Mouse (Mus musculus) left cerebral cortex, adult 11 months (tissue): ENCODE results near the gene Lrrc23.
"Not testable (repeated sequence)": the region's sequence is repeated elsewhere in the genome, so short reads cannot be mapped to it uniquely, and the experiment has no call there.

Experiments used
- DNase-seq: peaks from one replicate; pipeline ENCODE4 v3.0.0; 2022; ENCODE audit warnings: low spot score

Gene Lrrc23

DNA sequence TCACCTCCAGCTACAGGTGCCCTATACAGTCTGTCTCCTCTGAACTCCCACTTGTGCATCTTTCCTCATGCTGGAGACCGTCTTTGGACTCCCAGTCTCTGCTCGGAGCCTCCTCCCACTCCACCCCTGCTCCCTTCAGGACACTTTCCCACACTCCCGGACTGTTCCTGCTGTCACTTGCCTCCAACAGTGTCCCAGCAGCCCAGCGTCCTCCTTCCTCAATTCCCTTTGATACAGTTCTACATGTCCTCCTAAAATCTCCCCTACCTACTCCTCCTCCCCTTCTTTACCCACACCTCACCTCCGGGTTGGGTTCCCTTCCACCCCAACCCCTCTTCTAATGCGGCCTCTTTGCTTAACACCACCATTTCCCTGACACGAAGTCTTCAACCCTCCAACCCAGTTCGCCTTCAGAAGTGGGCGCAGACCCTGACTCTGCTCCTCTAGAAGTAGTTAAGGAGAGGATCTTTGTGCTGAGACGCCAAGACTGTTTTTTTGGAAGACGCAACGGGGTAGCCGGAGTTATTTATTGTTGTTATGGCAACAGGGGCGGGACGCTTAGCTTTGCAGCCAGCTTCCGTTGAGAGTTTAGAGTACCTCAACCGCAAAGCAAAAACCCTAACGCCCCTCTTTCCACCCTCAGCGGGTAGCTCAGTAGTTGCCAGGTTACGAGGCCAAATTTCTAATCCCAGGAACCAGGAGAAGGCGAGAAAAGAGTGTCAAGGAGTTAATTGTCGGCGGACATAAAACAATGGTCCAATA, at the start of gene Lrrc23:
Gene Lrrc23 (minus strand): TSS at position 506 of the 762 bp plus-strand sequence.
- DNase-seq, result no peak

DNA sequence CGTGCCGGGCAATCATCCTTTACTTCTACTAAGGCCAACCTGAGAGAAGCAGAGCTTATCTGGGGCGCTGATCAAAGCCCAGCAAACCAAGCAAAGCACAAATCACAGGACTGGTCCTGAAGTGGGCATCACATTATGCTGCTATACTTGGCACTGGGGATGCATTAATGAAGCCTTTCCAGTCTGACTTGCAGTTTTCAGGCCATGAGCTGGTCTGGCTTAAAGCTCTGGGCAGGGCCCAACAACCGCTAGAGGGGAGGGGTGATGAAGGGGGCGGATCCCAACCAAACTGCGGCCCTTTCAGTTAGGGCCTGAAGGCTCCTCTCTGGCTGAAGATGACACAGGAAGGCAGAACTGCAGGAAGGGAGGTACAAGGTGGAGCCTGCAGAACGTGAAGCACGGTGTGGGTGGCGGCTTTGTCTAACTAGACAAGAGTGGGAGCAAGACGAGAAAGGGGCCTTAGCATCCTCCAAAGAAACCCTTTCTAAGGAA, 48.6 kb upstream of the Lrrc23 start:
- DNase-seq, result no peak

DNA sequence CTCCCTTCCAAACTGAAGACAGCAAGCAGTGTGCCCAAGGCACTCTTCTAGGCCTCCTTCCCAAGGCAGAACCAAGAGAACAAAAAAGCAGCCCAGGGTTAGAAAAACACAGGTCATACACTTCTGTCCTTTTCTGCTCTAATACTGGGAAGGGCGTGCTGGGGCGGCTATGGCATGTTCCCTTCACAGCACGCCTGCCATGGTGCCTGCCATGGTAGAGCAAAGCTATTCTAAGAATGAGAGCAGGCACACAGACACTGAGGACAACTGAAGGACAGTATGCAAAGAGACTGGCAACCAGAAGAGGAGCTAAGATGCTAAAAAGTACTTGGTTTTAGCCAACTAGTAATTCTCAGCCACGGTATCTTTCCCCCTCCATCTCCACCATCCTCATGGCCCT, 42.5 kb upstream of the Lrrc23 start:
- no peak for DNase-seq

DNA sequence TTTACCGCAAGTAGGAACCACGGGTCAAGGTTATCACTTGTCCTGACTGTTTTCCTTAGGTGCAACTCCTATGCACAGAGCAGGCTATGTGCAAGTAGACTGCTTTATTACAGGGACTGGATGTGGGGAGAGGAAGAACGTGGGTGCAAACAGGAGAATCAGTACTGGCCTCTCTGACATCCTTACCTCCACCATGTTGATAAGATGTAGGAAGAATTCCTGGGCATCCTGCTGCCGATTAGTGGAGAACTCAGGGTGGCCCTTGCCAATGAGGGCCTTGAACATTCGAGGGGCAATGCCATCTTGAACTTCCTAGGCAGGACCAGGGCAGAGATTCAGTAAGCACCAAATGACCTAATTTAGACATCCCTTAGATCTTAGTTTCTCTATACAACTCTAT, 41.4 kb upstream of the Lrrc23 start:
- no peak for DNase-seq

DNA sequence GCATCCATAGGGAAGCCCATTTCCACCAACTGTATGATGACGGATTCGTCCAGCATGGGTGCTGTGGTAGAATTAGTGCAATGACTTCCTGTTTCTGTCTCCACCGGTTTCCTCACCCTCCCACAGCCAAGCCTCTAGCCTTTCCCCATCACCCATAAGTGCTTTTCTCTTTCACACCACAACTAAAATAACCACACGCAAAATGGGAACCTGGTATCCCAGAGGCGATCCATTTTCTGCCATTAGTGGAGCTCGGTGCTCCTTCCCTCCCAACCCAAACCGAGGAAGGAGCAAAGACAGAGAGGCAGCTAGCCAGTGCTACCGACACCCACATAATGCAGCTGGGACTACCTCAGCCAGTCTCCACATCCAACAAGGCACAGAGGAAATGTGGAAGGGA, 38.4 kb upstream of the Lrrc23 start:
- no peak for DNase-seq

DNA sequence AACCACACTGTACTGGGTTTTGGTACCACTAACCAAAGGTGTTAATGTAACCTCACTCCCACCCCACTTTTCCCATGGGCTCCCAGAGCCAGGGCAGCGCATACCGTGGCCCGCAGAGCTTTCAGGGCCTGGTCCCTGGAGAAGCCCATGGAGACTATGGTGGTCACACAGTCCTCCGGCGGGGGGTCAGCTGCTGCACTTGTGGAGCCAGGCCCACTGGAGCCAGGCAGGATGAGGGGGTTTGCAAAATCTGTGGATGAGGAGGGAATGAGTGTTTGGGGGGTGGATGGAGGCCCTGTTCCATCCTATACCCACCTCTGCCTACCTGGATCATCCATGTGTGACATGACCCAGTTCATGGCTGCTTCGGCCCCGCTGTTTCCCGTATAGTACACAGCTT, 38.0 kb upstream of the Lrrc23 start:
- no peak for DNase-seq

DNA sequence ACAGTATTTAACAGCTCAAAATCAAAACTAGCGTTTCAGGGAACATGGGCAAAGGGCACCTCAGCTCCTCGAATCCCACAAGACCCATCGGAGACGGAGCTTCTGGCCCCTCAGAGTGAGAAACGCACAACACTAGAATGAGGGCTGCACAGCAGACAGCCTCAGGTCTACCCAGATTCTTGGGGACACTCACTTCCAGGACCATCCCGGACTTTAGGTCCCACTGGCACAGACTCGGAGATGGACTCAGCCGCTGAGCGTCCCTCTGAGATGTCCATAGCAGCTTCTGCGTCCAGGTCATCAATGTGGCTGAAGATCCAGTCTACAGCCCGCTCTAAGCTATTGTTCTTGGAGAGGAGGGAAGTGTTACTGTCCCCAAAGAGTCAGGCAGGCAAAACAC, 37.6 kb upstream of the Lrrc23 start:
- DNase-seq, result no peak

DNA sequence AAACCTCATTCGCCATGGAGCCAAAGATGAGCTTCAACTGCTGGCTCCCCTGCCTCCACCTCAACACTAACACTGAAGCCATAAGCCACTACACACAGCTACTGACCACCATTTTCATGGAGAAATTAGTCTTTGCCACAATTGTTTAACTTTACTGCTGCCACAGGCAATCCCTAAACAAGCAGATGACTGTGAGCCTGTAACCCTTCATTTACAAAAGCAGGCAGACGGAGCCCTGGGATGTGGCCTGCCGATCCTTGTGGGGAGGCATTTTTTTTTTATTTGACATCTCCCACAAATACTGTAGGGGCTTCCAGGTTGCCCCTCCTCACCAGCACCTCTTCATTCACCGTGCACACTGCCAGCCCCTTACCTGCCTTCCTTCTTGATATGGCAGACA, 37.1 kb upstream of the Lrrc23 start:
- DNase-seq, result no peak

DNA sequence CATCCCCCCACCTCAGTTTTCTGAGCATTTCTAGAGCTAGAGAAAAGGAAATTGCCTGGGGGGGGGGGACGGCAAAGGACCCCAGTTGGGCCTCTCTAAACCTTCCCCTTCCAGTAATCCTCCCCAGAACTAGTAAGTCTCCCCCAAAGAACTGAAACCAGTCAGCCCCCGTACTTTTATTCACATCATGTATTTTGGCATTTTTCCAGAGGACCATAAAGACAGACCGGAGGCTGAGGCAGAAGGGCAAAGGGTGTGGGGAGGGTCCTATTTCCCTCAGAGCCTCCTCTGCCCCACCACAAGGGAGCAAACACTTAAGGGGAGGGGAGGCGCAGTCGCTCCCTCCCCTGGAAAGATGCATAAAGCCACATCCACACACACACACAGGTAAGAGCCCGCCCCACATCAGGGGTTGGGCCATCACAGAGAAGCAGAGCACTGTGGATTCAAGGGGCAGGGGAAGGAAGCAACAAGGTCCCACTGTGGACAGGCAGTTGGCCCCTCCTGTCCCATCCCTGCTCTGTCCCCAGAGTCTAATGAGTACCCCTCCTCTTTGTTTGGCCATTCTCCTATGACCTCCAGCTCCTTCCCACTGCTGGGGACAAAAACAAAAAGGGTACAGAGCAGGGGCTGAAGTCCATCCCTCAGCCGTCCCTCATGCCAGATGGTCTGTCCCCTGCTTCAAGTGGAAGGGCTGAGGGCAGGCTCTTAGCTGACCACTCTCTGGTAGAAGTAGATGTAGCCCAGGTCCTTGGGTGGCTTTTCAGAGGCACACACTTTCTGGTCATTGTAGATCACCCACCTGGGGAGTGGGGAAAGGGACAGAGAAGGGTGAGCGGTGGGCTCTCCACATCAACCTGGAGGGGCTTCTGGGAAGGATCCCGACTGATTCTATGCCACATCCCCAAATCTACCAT, 35.6 kb upstream of the Lrrc23 start:
- no peak for DNase-seq

DNA sequence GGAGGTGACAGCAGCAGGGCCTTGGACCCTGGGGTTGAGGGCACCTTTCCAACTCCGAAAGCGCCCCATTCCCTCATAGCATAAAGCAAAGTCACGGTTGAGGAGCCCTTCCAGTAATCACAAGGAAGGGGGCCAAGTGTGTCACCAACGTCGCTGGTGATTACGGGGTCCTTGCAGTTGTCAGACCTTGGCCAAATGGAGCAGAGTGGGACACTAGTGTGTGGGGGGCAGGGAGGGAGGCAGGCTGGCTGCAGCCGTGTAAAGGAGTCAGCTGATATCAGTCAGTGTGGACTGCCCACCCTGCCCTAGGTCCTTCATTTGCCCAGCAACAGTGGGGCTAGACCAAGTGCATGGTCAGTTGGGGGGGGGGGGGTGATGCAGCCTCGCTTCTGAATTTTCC, 34.9 kb upstream of the Lrrc23 start:
- DNase-seq, result no peak

DNA sequence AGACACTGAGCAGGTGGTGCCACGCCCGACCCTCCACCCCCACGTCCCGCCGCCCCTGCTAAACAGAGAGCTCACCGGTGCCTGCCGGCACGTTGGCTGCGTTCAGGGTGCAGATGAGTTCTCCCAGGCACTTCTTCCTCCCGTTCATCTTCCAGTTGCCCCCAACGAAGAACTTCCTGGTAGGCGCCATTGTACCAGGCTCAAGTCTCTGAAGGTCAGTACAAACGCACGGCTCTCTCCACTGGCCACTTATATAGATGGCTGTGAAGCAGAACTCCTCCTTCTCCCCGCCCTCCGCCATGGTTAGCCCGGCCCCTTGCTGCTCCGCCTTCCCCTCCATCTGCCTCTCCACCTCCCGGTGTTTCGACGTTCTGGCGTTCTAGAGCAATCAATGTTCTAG, 34.4 kb upstream of the Lrrc23 start, which contains the start of gene Tpi1:
Gene Tpi1 (minus strand): TSS at position 364 of the 400 bp plus-strand sequence.
- DNase-seq, result peak; percentile 83

DNA sequence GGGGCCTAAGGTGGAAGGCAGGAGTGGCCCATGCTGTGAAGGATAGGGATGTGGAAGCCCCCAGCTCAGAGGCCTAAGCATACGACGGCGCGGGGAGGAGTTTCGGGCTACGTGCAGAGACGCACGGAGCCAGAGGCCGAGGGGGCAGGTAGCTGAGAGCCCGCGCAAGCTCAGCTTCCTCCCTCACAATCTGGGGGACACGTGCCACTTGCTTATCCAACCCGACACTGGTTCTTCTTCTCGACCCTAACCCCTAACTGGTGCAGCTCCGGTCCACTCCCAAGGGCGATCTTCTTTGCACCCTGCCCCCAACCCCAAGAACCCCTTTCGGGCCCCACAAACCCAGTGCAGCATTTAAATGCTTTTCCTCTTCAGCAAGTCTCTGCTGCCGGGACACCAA, 34.0 kb upstream of the Lrrc23 start:
- DNase-seq, result no peak

DNA sequence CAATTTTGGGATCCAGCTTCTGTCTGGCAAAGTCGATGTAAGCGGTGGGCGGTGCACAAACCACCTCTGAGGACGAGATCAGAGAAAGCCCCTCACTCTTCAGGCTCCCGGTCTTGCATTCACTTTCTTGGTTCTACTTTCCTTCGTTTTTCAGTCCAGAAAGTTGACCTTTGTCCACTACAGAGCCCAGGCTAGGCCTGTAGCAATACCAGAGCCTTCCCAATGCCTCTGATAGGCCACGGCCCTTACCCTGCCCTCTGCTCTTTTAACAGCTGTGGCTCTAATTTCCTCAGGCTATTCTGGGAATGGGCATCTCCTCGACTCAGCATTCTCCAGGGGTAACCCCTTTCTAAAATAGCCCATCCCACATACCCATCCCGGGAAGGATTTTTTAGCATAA, 33.3 kb upstream of the Lrrc23 start:
- no peak for DNase-seq

DNA sequence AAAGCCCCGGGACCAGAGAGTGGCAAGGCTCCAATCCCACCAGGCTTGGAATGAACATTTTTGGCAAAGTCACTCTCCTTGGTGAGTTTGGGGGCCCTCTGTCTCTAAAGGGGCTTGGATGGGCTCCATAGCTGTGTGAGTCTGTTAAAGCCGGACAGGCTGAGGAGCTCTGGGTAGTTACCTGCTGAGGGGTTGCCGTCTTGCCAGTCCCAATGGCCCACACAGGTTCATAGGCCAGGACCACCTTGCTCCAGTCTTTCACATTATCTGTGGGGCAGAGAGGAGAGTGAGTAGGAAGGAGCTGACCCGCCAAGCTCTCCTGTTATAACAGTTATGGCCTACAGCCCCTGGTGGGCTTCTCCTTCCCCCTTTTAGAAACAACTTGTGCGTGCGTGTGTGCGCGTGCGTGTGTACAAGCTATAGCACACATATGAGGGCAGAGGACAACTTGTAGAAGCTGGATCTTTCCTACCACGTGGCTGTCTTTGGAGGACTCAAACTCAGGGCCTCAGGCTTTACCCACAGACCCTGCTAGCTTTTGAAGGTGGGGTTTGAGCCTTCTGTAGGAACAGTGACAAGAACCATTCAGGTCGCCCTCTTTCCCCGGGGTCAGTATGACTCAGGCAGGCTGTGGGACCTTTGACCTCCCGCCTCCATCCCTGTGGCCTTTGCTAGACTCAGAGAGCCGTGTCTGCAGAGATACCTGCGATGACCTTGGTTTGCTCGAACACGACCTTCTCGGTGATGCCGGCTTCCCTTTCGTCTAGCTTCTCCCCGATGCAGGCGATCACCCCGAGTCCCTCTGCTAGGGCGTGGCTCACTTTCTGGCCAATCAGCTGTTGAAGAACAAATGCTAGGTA, 32.4 kb upstream of the Lrrc23 start:
- no peak for DNase-seq

DNA sequence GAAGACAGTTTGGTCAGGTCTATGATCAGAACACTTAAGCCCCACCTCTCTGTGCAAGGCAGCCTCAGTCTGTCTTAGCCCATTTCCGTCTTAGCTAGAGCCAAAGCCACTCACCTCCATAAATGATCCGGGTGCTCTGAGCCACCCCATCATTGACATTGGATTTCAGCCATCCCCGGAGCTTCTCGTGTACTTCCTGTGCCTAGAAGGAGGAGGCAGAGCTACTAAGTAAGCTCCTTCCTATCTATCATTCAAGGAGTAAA, 31.8 kb upstream of the Lrrc23 start:
- DNase-seq, result no peak

DNA sequence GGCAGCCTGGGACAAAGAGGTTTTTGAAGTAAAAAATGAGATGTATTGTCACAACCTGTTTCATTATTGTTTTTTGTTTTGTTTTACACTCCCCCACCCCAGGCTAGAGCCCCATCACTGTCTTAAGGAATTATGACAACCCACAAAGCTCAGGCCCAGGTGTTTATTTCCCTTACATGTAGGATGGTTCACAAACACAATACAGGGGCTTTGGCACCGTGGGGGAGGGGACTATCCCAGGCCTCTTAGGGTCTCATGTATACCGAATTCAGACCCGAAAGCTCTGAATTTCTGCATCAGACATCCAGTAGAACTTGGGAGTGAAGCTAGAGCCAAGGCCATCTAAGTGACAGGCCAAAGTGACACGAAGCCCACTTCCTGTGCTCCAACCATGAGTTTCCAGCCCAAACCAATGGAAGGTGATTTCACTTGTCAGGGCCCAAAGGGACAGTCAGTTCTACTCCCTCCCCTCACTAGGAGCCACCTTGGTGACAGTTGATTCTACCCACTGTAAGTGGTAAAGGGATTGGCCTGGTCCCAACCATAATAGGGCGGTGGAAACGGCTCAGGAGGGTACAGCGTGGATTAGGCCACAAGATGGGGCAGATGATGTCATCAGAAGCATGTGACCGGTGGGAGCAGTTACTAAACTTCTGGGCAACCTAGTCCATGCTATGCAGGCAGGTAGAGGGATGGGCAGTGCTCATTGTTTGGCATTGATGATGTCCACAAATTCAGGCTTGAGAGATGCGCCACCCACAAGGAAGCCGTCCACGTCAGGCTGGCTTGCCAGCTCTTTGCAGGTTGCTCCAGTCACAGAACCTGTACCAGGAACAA, 31.3 kb upstream of the Lrrc23 start:
- DNase-seq, result not testable (repeated sequence)

DNA sequence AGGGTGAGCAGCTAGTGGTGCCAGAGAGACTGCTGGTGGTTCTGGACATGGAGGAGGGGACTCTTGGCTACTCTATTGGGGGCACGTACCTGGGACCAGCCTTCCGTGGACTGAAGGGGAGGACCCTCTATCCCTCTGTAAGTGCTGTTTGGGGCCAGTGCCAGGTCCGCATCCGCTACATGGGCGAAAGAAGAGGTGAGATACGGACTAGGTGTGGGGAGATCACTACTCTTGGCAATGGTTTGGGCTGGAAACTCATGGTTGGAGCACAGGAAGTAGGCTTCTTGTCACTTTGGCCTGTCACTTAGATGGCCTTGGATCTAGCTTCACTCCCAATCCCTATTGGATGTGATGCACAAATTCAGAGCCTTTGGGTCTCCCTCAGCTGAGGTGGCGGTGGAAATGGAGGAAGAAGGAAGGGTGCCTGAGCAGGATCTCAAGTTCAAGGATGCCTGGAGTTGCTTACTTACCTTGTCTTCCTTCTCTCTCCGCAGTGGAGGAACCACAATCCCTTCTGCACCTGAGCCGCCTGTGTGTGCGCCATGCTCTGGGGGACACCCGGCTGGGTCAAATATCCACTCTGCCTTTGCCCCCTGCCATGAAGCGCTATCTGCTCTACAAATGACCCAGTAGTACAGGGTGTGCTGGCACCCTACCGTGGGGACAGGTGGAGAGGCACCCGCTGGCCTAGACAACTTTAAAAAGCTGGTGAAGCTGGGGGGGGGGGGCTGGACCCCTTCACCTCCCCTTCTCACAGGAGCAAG, 30.4 kb upstream of the Lrrc23 start:
- DNase-seq, result no peak

DNA sequence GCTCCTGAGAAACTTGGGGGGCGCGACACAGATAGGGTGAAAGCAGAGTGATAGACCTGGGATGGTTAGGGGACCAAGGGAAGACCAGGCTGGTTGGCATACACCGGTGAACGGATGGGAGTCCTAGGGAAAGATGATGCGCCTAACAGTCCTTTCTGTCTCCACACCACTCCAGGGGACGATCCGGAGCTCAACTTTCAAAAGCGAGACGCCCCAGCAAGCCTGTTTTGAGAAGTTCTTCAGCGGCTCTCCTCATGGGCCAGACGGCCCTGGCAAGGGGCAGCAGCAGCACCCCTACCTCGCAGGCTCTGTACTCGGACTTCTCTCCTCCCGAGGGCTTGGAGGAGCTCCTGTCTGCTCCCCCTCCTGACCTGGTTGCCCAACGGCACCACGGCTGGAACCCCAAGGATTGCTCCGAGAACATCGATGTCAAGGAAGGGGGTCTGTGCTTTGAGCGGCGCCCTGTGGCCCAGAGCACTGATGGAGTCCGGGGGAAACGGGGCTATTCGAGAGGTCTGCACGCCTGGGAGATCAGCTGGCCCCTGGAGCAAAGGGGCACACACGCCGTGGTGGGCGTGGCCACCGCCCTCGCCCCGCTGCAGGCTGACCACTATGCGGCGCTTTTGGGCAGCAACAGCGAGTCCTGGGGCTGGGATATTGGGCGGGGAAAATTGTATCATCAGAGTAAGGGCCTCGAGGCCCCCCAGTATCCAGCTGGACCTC, 29.7 kb upstream of the Lrrc23 start:
- no peak for DNase-seq

DNA sequence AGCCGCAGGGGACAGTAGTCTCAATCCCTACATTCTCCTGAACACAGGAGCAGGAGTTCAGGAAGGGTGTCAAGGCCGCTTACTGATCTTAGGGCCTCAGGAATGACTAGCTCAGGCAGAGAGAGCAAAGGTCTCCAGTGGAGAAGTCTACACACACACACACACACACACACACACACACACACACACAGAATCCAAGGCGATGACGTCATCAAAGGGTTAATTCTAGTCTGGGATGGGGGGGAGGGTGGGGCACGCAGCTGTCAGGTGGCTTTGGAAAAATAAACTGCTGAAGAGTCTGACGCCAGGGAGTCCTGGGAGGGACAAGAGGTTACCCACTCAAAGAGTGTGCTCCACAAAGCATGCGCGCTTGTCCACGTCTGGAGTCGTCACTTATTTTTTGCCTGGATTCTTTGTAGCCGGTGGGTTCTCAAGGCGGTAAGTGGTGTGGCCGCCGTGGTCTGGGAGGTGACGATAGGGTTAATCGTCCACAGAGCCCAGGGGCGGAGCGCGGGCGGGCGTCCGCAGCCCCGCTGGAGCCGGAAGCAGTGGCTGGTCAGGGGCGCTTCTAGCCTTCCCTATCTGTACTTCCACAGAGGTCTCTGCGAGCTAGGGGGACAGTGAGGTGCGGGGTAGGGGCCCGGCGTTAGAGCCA, 29.0 kb upstream of the Lrrc23 start, which contains the start of gene Spsb2:
Gene Spsb2 (plus strand): TSS at position 304 of the 655 bp plus-strand sequence.
- no peak for DNase-seq
